ENCODE assay signal across 10 mouse cellular contexts in the genomic region with DNA sequence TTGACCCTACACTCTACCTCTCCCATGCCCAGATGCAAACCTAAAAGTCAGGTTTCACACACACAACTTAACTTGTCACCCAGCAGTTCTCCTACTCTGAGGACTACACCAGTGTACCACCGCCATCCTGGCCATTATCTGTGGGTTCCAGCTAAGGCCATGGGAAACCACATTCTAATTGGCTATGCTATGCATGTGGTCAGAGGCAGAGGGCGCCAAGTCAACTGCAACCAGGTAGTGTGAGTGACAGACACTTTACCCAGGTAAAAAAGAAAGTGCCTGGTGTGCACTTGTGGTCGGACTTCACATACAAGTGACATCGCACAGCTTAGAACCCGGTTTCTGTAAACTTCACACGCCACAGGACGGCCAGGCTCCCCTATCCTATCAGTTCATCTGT. TPM values are rescaled to one million over a fixed set of nuclear protein-coding genes. Genes with fewer than 3 reads are reported as not detected.
DNase-seq lines count a peak whose midpoint lies in the region; ATAC-seq lines count a peak whose summit lies in the region.
"Had no signal": no experiment of that assay in that cellular context is flagged by ENCODE, and none has a peak within 500 bp of the region (broad histone marks: within the 10 kb centered on the region; RNA-seq: fewer than 3 reads in every experiment).

No protein-coding gene starts in this region.

- peak; percentile 44 for ATAC-seq in liver, embryonic 12.5 days
- peak; percentile 44; the same call in 1 of the 2 replicates for ATAC-seq in stomach, embryonic 15.5 days (ENCODE audit: insufficient read depth, low FRiP score, low read depth)
- ATAC-seq in midbrain, embryonic 16.5 days: no peak

- peaks cover 65% of the 10 kb centered on the region for H3K27me3 ChIP-seq in liver, embryonic 12.5 days (replicated peaks)
- H3K27me3 ChIP-seq in stomach, embryonic 15.5 days (replicated peaks): no peaks in the 10 kb centered on the region
- peaks cover 3% of the 10 kb centered on the region; the same call in 1 of the 2 replicates for H3K27me3 ChIP-seq in midbrain, embryonic 16.5 days (ENCODE audit: control insufficient read depth, insufficient read depth, low read depth, low read length)
- H3K27me3 ChIP-seq: limb, embryonic 13.5 days had no signal

- WGBS in liver, embryonic 12.5 days (ENCODE audit: insufficient replicate concordance): 49% methylated on average over 7 of the region's 7 CpGs
- WGBS in stomach, embryonic 15.5 days: 59% methylated on average over 7 of the region's 7 CpGs
- 65% methylated on average over 7 of the region's 7 CpGs for WGBS in midbrain, embryonic 16.5 days

- H3K4me2 ChIP-seq in liver, embryonic 12.5 days: no peak overlapping the region
- H3K4me2 ChIP-seq in stomach, embryonic 15.5 days: no peak overlapping the region
- H3K4me2 ChIP-seq in midbrain, embryonic 16.5 days (ENCODE audit: low read length): no peak overlapping the region
- H3K4me2 ChIP-seq: heart, embryonic 13.5 days; limb, embryonic 13.5 days had no signal

- peak; percentile 65 for DNase-seq in cerebellum, adult 11-12 months
- no peak for DNase-seq in cerebellum, postnatal 4 days (ENCODE audit: low spot score in 2 of 2)
- peak; percentile 26 for DNase-seq in thymus, postnatal 25 days
- no peak for DNase-seq in thymus, postnatal 10 days (ENCODE audit: low spot score in 2 of 2)
- DNase-seq in ovary, adult 18-20 months (ENCODE audit: low spot score): no peak

- no peak overlapping the region for H3K27ac ChIP-seq in liver, embryonic 12.5 days
- H3K27ac ChIP-seq in stomach, embryonic 15.5 days: no peak overlapping the region
- no peak overlapping the region for H3K27ac ChIP-seq in midbrain, embryonic 16.5 days (ENCODE audit: low read length)
- H3K27ac ChIP-seq: heart, embryonic 13.5 days; limb, embryonic 13.5 days had no signal

- H3K36me3 ChIP-seq in liver, embryonic 12.5 days: no peaks in the 10 kb centered on the region
- no peaks in the 10 kb centered on the region for H3K36me3 ChIP-seq in stomach, embryonic 15.5 days
- no peaks in the 10 kb centered on the region for H3K36me3 ChIP-seq in midbrain, embryonic 16.5 days (ENCODE audit: control insufficient read depth, insufficient read depth, low read length)

- no peaks in the 10 kb centered on the region for H3K9me3 ChIP-seq in liver, embryonic 12.5 days (replicated peaks)
- no peaks in the 10 kb centered on the region for H3K9me3 ChIP-seq in stomach, embryonic 15.5 days
- H3K9me3 ChIP-seq in midbrain, embryonic 16.5 days (replicated peaks; ENCODE audit: control insufficient read depth, low read length, poor library complexity, severe bottlenecking): no peaks in the 10 kb centered on the region
- H3K9me3 ChIP-seq: heart, embryonic 13.5 days; limb, embryonic 13.5 days had no signal

- H3K9ac ChIP-seq in liver, embryonic 12.5 days: no peak overlapping the region
- no peak overlapping the region for H3K9ac ChIP-seq in stomach, embryonic 15.5 days
- H3K9ac ChIP-seq in midbrain, embryonic 16.5 days (ENCODE audit: low read depth, low read length): no peak overlapping the region
- H3K9ac ChIP-seq: heart, embryonic 13.5 days; limb, embryonic 13.5 days had no signal

- H3K4me3 ChIP-seq in liver, embryonic 12.5 days: no peak overlapping the region
- H3K4me3 ChIP-seq in stomach, embryonic 15.5 days (replicated peaks): no peak overlapping the region
- H3K4me3 ChIP-seq in midbrain, embryonic 16.5 days (ENCODE audit: low read depth, low read length): no peak overlapping the region
- H3K4me3 ChIP-seq: heart, embryonic 13.5 days; limb, embryonic 13.5 days had no signal

- no peaks in the 10 kb centered on the region for H3K4me1 ChIP-seq in liver, embryonic 12.5 days
- H3K4me1 ChIP-seq in stomach, embryonic 15.5 days: peaks cover 12% of the 10 kb centered on the region; the same call in 1 of the 2 replicates
- H3K4me1 ChIP-seq in midbrain, embryonic 16.5 days (ENCODE audit: control insufficient read depth, insufficient read depth, low read length): no peaks in the 10 kb centered on the region; the same call in 1 of the 2 replicates

RNA-seq across cellular contexts. Expression of a gene that starts 36.3 kb away (rescaled TPM):
- 11.0 and 12.0 TPM in 2 replicates for polyA plus RNA-seq in liver, embryonic 12.5 days (2016; fragmentation: Nextera tagmentation; extraction: Ambion mirVana)
- 3.5 and 4.1 TPM in 2 replicates for polyA plus RNA-seq in stomach, embryonic 15.5 days (2015; fragmentation: Nextera tagmentation; extraction: Ambion mirVana)
- 0.80 and 1.1 TPM in 2 replicates for polyA plus RNA-seq in midbrain, embryonic 16.5 days (2015; fragmentation: Nextera tagmentation; extraction: Ambion mirVana)

RNA-seq across cellular contexts. Expression of a gene that starts 41.0 kb away (rescaled TPM):
- 2.8 and 2.9 TPM in 2 replicates for polyA plus RNA-seq in liver, embryonic 12.5 days (2016; fragmentation: Nextera tagmentation; extraction: Ambion mirVana)
- polyA plus RNA-seq in stomach, embryonic 15.5 days (2015; fragmentation: Nextera tagmentation; extraction: Ambion mirVana): 28.7 and 29.3 TPM in 2 replicates
- 44.1 and 55.4 TPM in 2 replicates for polyA plus RNA-seq in midbrain, embryonic 16.5 days (2015; fragmentation: Nextera tagmentation; extraction: Ambion mirVana)

RNA-seq across cellular contexts. Expression of a gene that starts 57.9 kb away (rescaled TPM):
- 82.3 and 83.1 TPM in 2 replicates for polyA plus RNA-seq in liver, embryonic 12.5 days (2016; fragmentation: Nextera tagmentation; extraction: Ambion mirVana)
- polyA plus RNA-seq in stomach, embryonic 15.5 days (2015; fragmentation: Nextera tagmentation; extraction: Ambion mirVana): 7.1 and 9.7 TPM in 2 replicates
- polyA plus RNA-seq in midbrain, embryonic 16.5 days (2015; fragmentation: Nextera tagmentation; extraction: Ambion mirVana): 2.2 and 3.1 TPM in 2 replicates

Comparison
In these comparisons a context has a peak if more than half of its experiments do, and no peak if none do; other contexts are left out.
1. DNase-seq: peak in cerebellum, adult 11-12 months (single experiment) and thymus, postnatal 25 days (single experiment); none in cerebellum, postnatal 4 days (0 of 2), thymus, postnatal 10 days (0 of 2) and ovary, adult 18-20 months (single experiment).